Mouse (Mus musculus) hindbrain, embryonic 10.5 days (tissue): Measurements from ENCODE around the gene Pced1b. TPM values are rescaled to one million over a fixed set of nuclear protein-coding genes. Genes with fewer than 3 reads are reported as not detected.

Experiments used
- DNase-seq: peaks from one replicate; pipeline ENCODE4 v3.0.0-alpha.2; 2017; ENCODE audit warnings: low spot score
- H3K27ac ChIP-seq: fragments of 300-500 bp; sonication (generic); 2 replicates; pipeline ENCODE4 v1.5.1; 2016; ENCODE audit warnings: mild to moderate bottlenecking, moderate library complexity
- H3K27me3 ChIP-seq: fragments of 300-500 bp; sonication (generic); 2 replicates; pipeline ENCODE4 v1.6.1; 2016; ENCODE audit warnings: mild to moderate bottlenecking; ENCODE audit not compliant: poor library complexity, insufficient read depth, severe bottlenecking
- H3K36me3 ChIP-seq: fragments of 300-500 bp; sonication (generic); 2 replicates; pipeline ENCODE4 v1.6.1; 2016; ENCODE audit warnings: mild to moderate bottlenecking, moderate library complexity
- H3K4me1 ChIP-seq: fragments of 300-500 bp; sonication (generic); replicated peaks from 2 replicates; pipeline ENCODE4 v1.6.1; 2016; ENCODE audit warnings: mild to moderate bottlenecking
- H3K4me3 ChIP-seq: fragments of 300-500 bp; sonication (generic); 2 replicates; pipeline ENCODE4 v1.5.1; 2016; ENCODE audit warnings: mild to moderate bottlenecking, moderate library complexity
- H3K9me3 ChIP-seq: fragments of 300-500 bp; sonication (generic); 2 replicates; pipeline ENCODE4 v1.6.1; 2016; ENCODE audit warnings: mild to moderate bottlenecking, moderate library complexity
- WGBS: fragments of 180-500 bp; shearing (Covaris S2); methylation state at CpG from one replicate; pipeline ENCODE4 v1.1.7; 2016; 5-methylcytosine and 5-hydroxymethylcytosine counted together
- polyA plus RNA-seq: library from polyadenylated mRNA; unstranded; fragments of >200 nt; fragmentation: Nextera tagmentation; extraction: Ambion mirVana; gene quantifications from 2 replicates; pipeline ENCODE4 v1.2.1, GENCODE M21; 2016

The Pced1b gene
- polyA plus RNA-seq, 1 experiment from 2014 or later: 3.5 TPM

DNA sequence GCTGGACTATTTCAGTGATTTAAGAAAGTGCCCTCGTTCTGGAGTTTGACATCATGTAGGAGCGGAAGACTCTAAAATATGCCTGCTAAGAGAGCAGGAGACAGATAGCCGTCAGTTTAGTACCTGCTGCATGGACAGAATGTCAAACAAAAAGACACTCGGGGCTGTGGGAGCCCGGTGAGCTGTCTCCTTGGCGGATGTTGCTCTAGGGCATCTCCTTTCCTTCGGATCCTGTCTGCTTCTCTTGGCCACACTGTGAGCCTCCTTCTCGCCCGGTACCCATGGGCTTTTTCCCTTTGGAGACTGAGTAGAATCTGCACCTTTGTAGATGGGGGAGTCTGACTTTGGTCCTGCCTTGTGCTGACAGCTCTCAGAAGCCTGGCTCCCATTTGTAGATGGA lies 63.3 kb downstream of the Pced1b start:
- Histone ChIP-seq H3K36me3 (no peaks in the 10 kb centered on the region), H3K4me1 (peaks cover 19% of the 10 kb centered on the region), H3K27me3 (0 out of 2 replicates have a peak, but pooled peaks cover 2% of the 10 kb centered on the region), H3K27ac (no peak overlapping the region), H3K9me3 (no peaks in the 10 kb centered on the region), H3K4me3 (no peak overlapping the region)
- DNase-seq: no peak
- WGBS: 86% methylated on average over 9 of the region's 9 CpGs

GRCm38 (mm10) chr15:97311211-97311610 lies 64.3 kb downstream of the Pced1b start:
- no peak overlapping the region for H3K27ac ChIP-seq
- no peak overlapping the region for H3K4me3 ChIP-seq
- no peaks in the 10 kb centered on the region for H3K27me3 ChIP-seq
- no peaks in the 10 kb centered on the region for H3K36me3 ChIP-seq
- peaks cover 19% of the 10 kb centered on the region for H3K4me1 ChIP-seq
- WGBS: 85% methylated on average over 7 of the region's 7 CpGs
- no peaks in the 10 kb centered on the region for H3K9me3 ChIP-seq
- no peak for DNase-seq

- Histone ChIP-seq H3K27ac (no peak overlapping the region), H3K4me1 (peaks cover 17% of the 10 kb centered on the region), H3K4me3 (no peak overlapping the region), H3K27me3 (no peaks in the 10 kb centered on the region), H3K9me3 (no peaks in the 10 kb centered on the region), H3K36me3 (no peaks in the 10 kb centered on the region)
- DNase-seq: no peak
- WGBS: 92% methylated on average over 8 of the region's 8 CpGs
These were observed 65.0 kb downstream of the Pced1b start for GRCm38 (mm10) chr15:97311937-97312336.

DNA sequence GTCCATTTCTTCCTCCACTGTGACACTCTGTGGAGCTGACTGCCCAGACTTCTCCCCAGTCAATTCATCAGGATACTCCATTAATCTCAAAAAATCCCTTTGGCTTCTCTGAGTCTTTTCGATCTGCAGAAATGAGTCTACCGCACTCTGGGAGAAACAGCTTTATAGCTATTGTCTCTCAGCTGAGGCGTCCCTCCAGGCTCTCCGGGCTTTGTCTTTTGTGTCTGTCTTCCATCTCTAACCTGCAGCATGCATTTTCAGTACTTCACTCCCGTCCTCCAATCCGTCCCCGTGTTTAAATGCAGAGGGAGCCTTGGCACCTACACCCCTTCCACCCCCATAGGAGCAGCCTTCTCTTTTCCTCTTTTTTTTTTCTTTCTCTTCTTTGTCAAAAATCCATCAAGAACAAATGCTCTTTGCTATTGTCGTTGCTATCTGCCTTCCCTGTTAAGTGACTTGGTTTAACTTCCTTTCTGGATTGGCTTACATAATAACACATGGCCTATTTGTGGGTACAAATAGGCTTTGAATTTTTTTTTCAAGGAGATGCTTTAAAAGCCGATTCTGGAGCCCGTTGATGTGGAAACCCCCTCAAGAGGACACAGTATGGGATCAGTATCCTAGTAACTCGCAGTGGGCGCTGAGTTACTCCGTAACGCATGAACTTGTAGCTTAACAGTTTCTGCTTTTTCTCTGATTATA lies 68.0 kb downstream of the Pced1b start:
- no peaks in the 10 kb centered on the region for H3K27me3 ChIP-seq
- no peak for DNase-seq
- no peak overlapping the region for H3K27ac ChIP-seq
- H3K4me3 ChIP-seq: no peak overlapping the region
- H3K36me3 ChIP-seq: no peaks in the 10 kb centered on the region
- peaks cover 3% of the 10 kb centered on the region; the same call in 1 of the 2 replicates for H3K9me3 ChIP-seq
- H3K4me1 ChIP-seq: peaks cover 7% of the 10 kb centered on the region
- WGBS: 75% methylated on average over 14 of the region's 14 CpGs

DNA sequence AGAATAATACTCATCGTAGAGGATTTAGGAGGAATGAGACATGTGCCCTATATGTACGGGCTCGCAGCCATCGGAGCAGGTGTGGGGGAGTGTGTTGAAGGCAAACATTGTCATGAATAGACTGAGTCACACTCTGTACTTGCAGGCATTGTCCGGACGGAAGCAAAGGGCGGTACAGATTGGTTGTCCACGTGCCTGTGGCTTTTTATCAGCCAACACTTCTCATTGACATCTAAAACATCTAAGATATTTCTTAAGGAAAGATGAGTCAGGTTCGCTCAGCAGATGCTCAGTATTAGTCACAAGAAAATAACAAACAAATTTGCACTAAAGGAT lies 68.5 kb downstream of the Pced1b start:
- no peak for DNase-seq
- H3K27me3 ChIP-seq: no peaks in the 10 kb centered on the region
- H3K4me1 ChIP-seq: peaks cover 7% of the 10 kb centered on the region
- no peaks in the 10 kb centered on the region for H3K36me3 ChIP-seq
- WGBS: 82% methylated on average over 9 of the region's 9 CpGs
- no peak overlapping the region for H3K4me3 ChIP-seq
- H3K27ac ChIP-seq: no peak overlapping the region
- H3K9me3 ChIP-seq: peaks cover 3% of the 10 kb centered on the region; the same call in 1 of the 2 replicates

GRCm38 (mm10) chr15:97318365-97319001 lies 71.6 kb downstream of the Pced1b start:
- H3K36me3 ChIP-seq: no peaks in the 10 kb centered on the region
- no peaks in the 10 kb centered on the region for H3K27me3 ChIP-seq
- peaks cover 3% of the 10 kb centered on the region; the same call in 1 of the 2 replicates for H3K9me3 ChIP-seq
- no peak overlapping the region for H3K4me3 ChIP-seq
- H3K27ac ChIP-seq: no peak overlapping the region
- WGBS: 89% methylated on average over 21 of the region's 21 CpGs
- peaks cover 9% of the 10 kb centered on the region for H3K4me1 ChIP-seq
- DNase-seq: no peak

GRCm38 (mm10) chr15:97322821-97323220 lies 75.9 kb downstream of the Pced1b start:
- H3K36me3 ChIP-seq: no peaks in the 10 kb centered on the region
- no peak overlapping the region for H3K4me3 ChIP-seq
- H3K9me3 ChIP-seq: 0 out of 2 replicates have a peak, but pooled peaks cover 2% of the 10 kb centered on the region
- WGBS: 79% methylated on average over 5 of the region's 5 CpGs
- DNase-seq: no peak
- no peaks in the 10 kb centered on the region for H3K27me3 ChIP-seq
- no peak overlapping the region for H3K27ac ChIP-seq
- peaks cover 5% of the 10 kb centered on the region; the same call in 1 of the 2 replicates for H3K4me1 ChIP-seq

DNA sequence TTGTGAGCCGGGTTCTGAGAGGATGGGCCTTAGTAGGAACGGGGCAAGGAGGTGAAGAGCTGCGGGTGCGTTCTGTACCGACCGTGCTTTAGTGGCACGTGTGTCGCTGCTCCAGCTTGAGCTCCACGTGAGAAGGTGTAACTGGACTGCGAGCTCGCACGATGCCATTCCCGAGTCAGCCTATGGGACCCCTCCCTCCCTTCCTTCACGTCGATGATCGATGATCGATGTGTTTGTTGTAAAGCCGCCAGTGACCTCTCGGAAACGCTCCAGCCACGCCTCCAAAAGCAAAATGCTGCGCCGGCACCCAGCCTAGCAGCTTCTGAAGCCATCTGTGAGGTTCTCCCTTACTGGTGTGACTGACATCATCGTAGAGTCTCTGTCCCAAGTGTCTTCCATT lies 76.6 kb downstream of the Pced1b start:
- no peaks in the 10 kb centered on the region for H3K27me3 ChIP-seq
- no peak for DNase-seq
- H3K9me3 ChIP-seq: 0 out of 2 replicates have a peak, but pooled peaks cover 2% of the 10 kb centered on the region
- 74% methylated on average over 24 of the region's 24 CpGs for WGBS
- no peak overlapping the region for H3K27ac ChIP-seq
- peaks cover 5% of the 10 kb centered on the region; the same call in 1 of the 2 replicates for H3K4me1 ChIP-seq
- H3K36me3 ChIP-seq: no peaks in the 10 kb centered on the region
- H3K4me3 ChIP-seq: no peak overlapping the region

DNA sequence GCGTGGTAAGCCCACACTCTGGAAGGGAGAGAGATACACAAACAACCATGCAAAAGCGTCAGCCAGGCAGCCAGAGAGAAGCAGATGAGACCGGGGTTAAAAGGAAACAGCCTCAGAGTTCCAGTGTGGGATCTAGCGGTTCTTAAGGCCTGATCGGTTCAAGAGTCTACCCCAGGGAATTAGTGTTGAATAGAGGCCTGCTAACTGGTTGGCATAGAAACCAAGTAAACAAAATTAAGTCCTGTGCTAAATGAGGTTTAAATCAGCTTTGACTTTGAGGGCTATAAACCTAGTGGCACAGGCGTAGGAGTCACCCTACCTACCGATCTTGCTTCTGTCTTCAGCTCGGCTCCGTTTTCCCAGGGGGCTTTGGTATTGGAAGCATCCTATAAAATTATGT lies 77.4 kb downstream of the Pced1b start:
- 75% methylated on average over 9 of the region's 9 CpGs for WGBS
- H3K4me1 ChIP-seq: 0 out of 2 replicates have a peak, but pooled peaks cover 5% of the 10 kb centered on the region
- H3K4me3 ChIP-seq: no peak overlapping the region
- H3K9me3 ChIP-seq: 0 out of 2 replicates have a peak, but pooled peaks cover 2% of the 10 kb centered on the region
- H3K27ac ChIP-seq: no peak overlapping the region
- DNase-seq: no peak
- H3K27me3 ChIP-seq: no peaks in the 10 kb centered on the region
- H3K36me3 ChIP-seq: no peaks in the 10 kb centered on the region

- DNase-seq: peak; percentile 43
- Histone ChIP-seq H3K4me3 (no peak overlapping the region), H3K27me3 (no peaks in the 10 kb centered on the region), H3K36me3 (no peaks in the 10 kb centered on the region), H3K27ac (no peak overlapping the region), H3K4me1 (0 out of 2 replicates have a peak, but pooled peaks cover 5% of the 10 kb centered on the region), H3K9me3 (0 out of 2 replicates have a peak, but pooled peaks cover 2% of the 10 kb centered on the region)
- 68% methylated on average over 18 of the region's 18 CpGs for WGBS
These were observed 80.7 kb downstream of the Pced1b start for GRCm38 (mm10) chr15:97327500-97328081.

DNA sequence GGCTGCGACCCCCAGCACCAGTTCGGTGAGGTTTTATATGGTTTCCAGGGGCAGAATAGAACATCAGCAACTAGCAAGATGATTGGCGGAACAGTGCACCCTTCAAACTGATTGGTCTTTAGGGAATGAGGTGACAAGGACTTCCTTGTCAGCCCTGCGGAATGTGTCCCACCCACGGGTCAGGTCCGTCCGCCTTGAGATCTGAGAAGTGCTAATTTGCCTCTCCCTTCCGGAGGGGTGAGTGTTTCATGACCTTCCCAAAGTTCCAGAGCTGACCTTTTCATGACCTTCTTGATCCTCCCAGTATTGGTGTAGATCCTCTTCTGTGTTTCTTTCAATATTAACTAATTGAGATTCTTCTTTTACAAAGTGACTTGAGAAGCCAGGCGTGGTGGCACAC lies 85.7 kb downstream of the Pced1b start:
- no peaks in the 10 kb centered on the region for H3K27me3 ChIP-seq
- 0 out of 2 replicates have a peak, but pooled peaks cover 3% of the 10 kb centered on the region for H3K36me3 ChIP-seq
- H3K9me3 ChIP-seq: peaks cover 5% of the 10 kb centered on the region
- H3K4me3 ChIP-seq: no peak overlapping the region
- H3K4me1 ChIP-seq: peaks cover under 1% of the 10 kb centered on the region; the same call in 1 of the 2 replicates
- DNase-seq: no peak
- H3K27ac ChIP-seq: no peak overlapping the region
- WGBS: 66% methylated on average over 9 of the region's 9 CpGs

GRCm38 (mm10) chr15:97337636-97338352 lies 90.9 kb downstream of the Pced1b start:
- peaks cover 27% of the 10 kb centered on the region for H3K9me3 ChIP-seq
- peaks cover 18% of the 10 kb centered on the region for H3K4me1 ChIP-seq
- H3K36me3 ChIP-seq: peaks cover 12% of the 10 kb centered on the region; the same call in 1 of the 2 replicates
- H3K27me3 ChIP-seq: no peaks in the 10 kb centered on the region
- H3K27ac ChIP-seq: peak overlapping the region; percentile 77
- DNase-seq: peak; percentile 28
- 39% methylated on average over 14 of the region's 14 CpGs for WGBS
- H3K4me3 ChIP-seq: peak overlapping the region; percentile 44
